Mouse (Mus musculus): ENCODE data around the gene Spocd1. TPM values are rescaled to one million over a fixed set of nuclear protein-coding genes. Genes with fewer than 3 reads are reported as not detected.

The Spocd1 gene
- polyA plus RNA-seq, 1 experiment = 0.25 TPM

GRCm38 (mm10) chr4:129920542-129921313, 8.3 kb upstream of the Spocd1 start:
- no peak overlapping the region for H3K9ac ChIP-seq (ENCODE audit: low read depth, poor library complexity, severe bottlenecking)

GRCm38 (mm10) chr4:129921314-129921587, 7.8 kb upstream of the Spocd1 start:
- TF ChIP-seq EP300 (IDR thresholded peaks at IDR 0.05; ENCODE audit: insufficient read depth, low read depth, low read length) (no peak), POLR2A (IDR thresholded peaks at IDR 0.05; ENCODE audit: insufficient read depth, low read length) (no peak), CTCF (IDR thresholded peaks at IDR 0.05; ENCODE audit: low read depth, low read length) (no peak)
- Histone ChIP-seq H3K9ac (ENCODE audit: low read depth, poor library complexity, severe bottlenecking) (no peak overlapping the region), H3K4me3 (ENCODE audit: low read depth, low read length) (no peak overlapping the region), H3K4me1 (ENCODE audit: control insufficient read depth, insufficient read depth, low read length) (peaks cover under 1% of the 10 kb centered on the region), H3K36me3 (ENCODE audit: control insufficient read depth, insufficient read depth, low read length, poor library complexity, severe bottlenecking) (no peaks in the 10 kb centered on the region), H3K27me3 (ENCODE audit: control insufficient read depth, insufficient read depth, low read length, poor library complexity, severe bottlenecking) (no peaks in the 10 kb centered on the region), H3K27ac (ENCODE audit: insufficient read depth, low read length) (no peak overlapping the region), H3K9me3 (replicated peaks; ENCODE audit: control insufficient read depth, insufficient read depth, low read length, poor library complexity, severe bottlenecking) (no peaks in the 10 kb centered on the region)

More at GRCm38 (mm10) chr4:129920542-129921313, 8.3 kb upstream of the Spocd1 start:
- peaks cover 2% of the 10 kb centered on the region for H3K4me1 ChIP-seq (ENCODE audit: control insufficient read depth, insufficient read depth, low read length)
- H3K4me3 ChIP-seq (ENCODE audit: low read depth, low read length) = no peak overlapping the region
- H3K9me3 ChIP-seq (replicated peaks; ENCODE audit: control insufficient read depth, insufficient read depth, low read length, poor library complexity, severe bottlenecking) = no peaks in the 10 kb centered on the region
- H3K27me3 ChIP-seq (ENCODE audit: control insufficient read depth, insufficient read depth, low read length, poor library complexity, severe bottlenecking) = no peaks in the 10 kb centered on the region
- H3K36me3 ChIP-seq (ENCODE audit: control insufficient read depth, insufficient read depth, low read length, poor library complexity, severe bottlenecking) = no peaks in the 10 kb centered on the region
- no peak overlapping the region for H3K27ac ChIP-seq (ENCODE audit: insufficient read depth, low read length)
- TF ChIP-seq CTCF (IDR thresholded peaks at IDR 0.05; ENCODE audit: low read depth, low read length) (no peak), POLR2A (IDR thresholded peaks at IDR 0.05; ENCODE audit: insufficient read depth, low read length) (no peak), EP300 (IDR thresholded peaks at IDR 0.05; ENCODE audit: insufficient read depth, low read depth, low read length) (no peak)

GRCm38 (mm10) chr4:129924143-129924542, 4.9 kb upstream of the Spocd1 start:
- Histone ChIP-seq H3K27me3 (ENCODE audit: control insufficient read depth, insufficient read depth, low read length, poor library complexity, severe bottlenecking) (no peaks in the 10 kb centered on the region), H3K9me3 (replicated peaks; ENCODE audit: control insufficient read depth, insufficient read depth, low read length, poor library complexity, severe bottlenecking) (no peaks in the 10 kb centered on the region), H3K4me3 (ENCODE audit: low read depth, low read length) (no peak overlapping the region), H3K9ac (ENCODE audit: low read depth, poor library complexity, severe bottlenecking) (no peak overlapping the region), H3K27ac (ENCODE audit: insufficient read depth, low read length) (no peak overlapping the region), H3K4me1 (ENCODE audit: control insufficient read depth, insufficient read depth, low read length) (no peaks in the 10 kb centered on the region), H3K36me3 (ENCODE audit: control insufficient read depth, insufficient read depth, low read length, poor library complexity, severe bottlenecking) (no peaks in the 10 kb centered on the region)
- TF ChIP-seq EP300 (IDR thresholded peaks at IDR 0.05; ENCODE audit: insufficient read depth, low read depth, low read length) (no peak), CTCF (IDR thresholded peaks at IDR 0.05; ENCODE audit: low read depth, low read length) (no peak), POLR2A (IDR thresholded peaks at IDR 0.05; ENCODE audit: insufficient read depth, low read length) (no peak)

- Histone ChIP-seq H3K36me3 (ENCODE audit: control insufficient read depth, insufficient read depth, low read length, poor library complexity, severe bottlenecking) (no peaks in the 10 kb centered on the region), H3K4me1 (ENCODE audit: control insufficient read depth, insufficient read depth, low read length) (no peaks in the 10 kb centered on the region), H3K9ac (ENCODE audit: low read depth, poor library complexity, severe bottlenecking) (no peak overlapping the region), H3K4me3 (ENCODE audit: low read depth, low read length) (no peak overlapping the region), H3K9me3 (replicated peaks; ENCODE audit: control insufficient read depth, insufficient read depth, low read length, poor library complexity, severe bottlenecking) (no peaks in the 10 kb centered on the region), H3K27ac (ENCODE audit: insufficient read depth, low read length) (no peak overlapping the region), H3K27me3 (ENCODE audit: control insufficient read depth, insufficient read depth, low read length, poor library complexity, severe bottlenecking) (no peaks in the 10 kb centered on the region)
- TF ChIP-seq POLR2A (IDR thresholded peaks at IDR 0.05; ENCODE audit: insufficient read depth, low read length) (no peak), CTCF (IDR thresholded peaks at IDR 0.05; ENCODE audit: low read depth, low read length) (no peak), EP300 (IDR thresholded peaks at IDR 0.05; ENCODE audit: insufficient read depth, low read depth, low read length) (no peak)
These were observed 4.4 kb upstream of the Spocd1 start for GRCm38 (mm10) chr4:129924694-129925093.

GRCm38 (mm10) chr4:129926544-129926943, 2.5 kb upstream of the Spocd1 start:
- H3K27me3 ChIP-seq (ENCODE audit: control insufficient read depth, insufficient read depth, low read length, poor library complexity, severe bottlenecking) = no peaks in the 10 kb centered on the region
- no peaks in the 10 kb centered on the region for H3K36me3 ChIP-seq (ENCODE audit: control insufficient read depth, insufficient read depth, low read length, poor library complexity, severe bottlenecking)
- TF ChIP-seq EP300 (IDR thresholded peaks at IDR 0.05; ENCODE audit: insufficient read depth, low read depth, low read length) = no peak
- no peak for TF ChIP-seq POLR2A (IDR thresholded peaks at IDR 0.05; ENCODE audit: insufficient read depth, low read length)
- TF ChIP-seq CTCF (IDR thresholded peaks at IDR 0.05; ENCODE audit: low read depth, low read length) = no peak

GRCm38 (mm10) chr4:129927091-129927490, 2.0 kb upstream of the Spocd1 start:
- Histone ChIP-seq H3K4me3 (ENCODE audit: low read depth, low read length) (no peak overlapping the region), H3K27ac (ENCODE audit: insufficient read depth, low read length) (no peak overlapping the region), H3K27me3 (ENCODE audit: control insufficient read depth, insufficient read depth, low read length, poor library complexity, severe bottlenecking) (no peaks in the 10 kb centered on the region), H3K9ac (ENCODE audit: low read depth, poor library complexity, severe bottlenecking) (no peak overlapping the region), H3K36me3 (ENCODE audit: control insufficient read depth, insufficient read depth, low read length, poor library complexity, severe bottlenecking) (no peaks in the 10 kb centered on the region), H3K9me3 (replicated peaks; ENCODE audit: control insufficient read depth, insufficient read depth, low read length, poor library complexity, severe bottlenecking) (no peaks in the 10 kb centered on the region), H3K4me1 (ENCODE audit: control insufficient read depth, insufficient read depth, low read length) (no peaks in the 10 kb centered on the region)
- TF ChIP-seq CTCF (IDR thresholded peaks at IDR 0.05; ENCODE audit: low read depth, low read length) (no peak), EP300 (IDR thresholded peaks at IDR 0.05; ENCODE audit: insufficient read depth, low read depth, low read length) (no peak), POLR2A (IDR thresholded peaks at IDR 0.05; ENCODE audit: insufficient read depth, low read length) (no peak)

More at GRCm38 (mm10) chr4:129926544-129926943, 2.5 kb upstream of the Spocd1 start:
- no peaks in the 10 kb centered on the region for H3K4me1 ChIP-seq (ENCODE audit: control insufficient read depth, insufficient read depth, low read length)
- H3K4me3 ChIP-seq (ENCODE audit: low read depth, low read length) = no peak overlapping the region
- no peaks in the 10 kb centered on the region for H3K9me3 ChIP-seq (replicated peaks; ENCODE audit: control insufficient read depth, insufficient read depth, low read length, poor library complexity, severe bottlenecking)
- no peak overlapping the region for H3K27ac ChIP-seq (ENCODE audit: insufficient read depth, low read length)
- no peak overlapping the region for H3K9ac ChIP-seq (ENCODE audit: low read depth, poor library complexity, severe bottlenecking)

All from ES-Bruce4 (cell line).